Mouse (Mus musculus) brown adipose tissue, adult 24 weeks (tissue): ENCODE results near the gene Myo1h. TPM values are rescaled to one million over a fixed set of nuclear protein-coding genes. Genes with fewer than 3 reads are reported as not detected.

Experiments used
- H3K27ac ChIP-seq: fragments of 200-500 bp; replicated peaks from 2 replicates; pipeline ENCODE4 v1.5.1; 2012; ENCODE audit warnings: low read depth, mild to moderate bottlenecking, low read length
- H3K4me1 ChIP-seq: fragments of 200-500 bp; 2 replicates; pipeline ENCODE4 v1.6.1; 2012; ENCODE audit warnings: low read length, mixed read lengths; ENCODE audit not compliant: control insufficient read depth, insufficient read depth, insufficient read length
- H3K4me3 ChIP-seq: fragments of 200-500 bp; 2 replicates; pipeline ENCODE4 v1.5.1; 2012; ENCODE audit warnings: low read depth, mild to moderate bottlenecking, low read length, moderate library complexity; ENCODE audit not compliant: insufficient read depth
- polyA plus RNA-seq: library from polyadenylated mRNA; stranded (reverse); fragments of >200 nt; gene quantifications from 2 replicates; pipeline ENCODE4 v1.2.4, GENCODE M21; 2012; ENCODE audit not compliant: missing spikeins, insufficient read depth, insufficient read length

Myo1h gene
- polyA plus RNA-seq, 1 experiment: not detected

DNA sequence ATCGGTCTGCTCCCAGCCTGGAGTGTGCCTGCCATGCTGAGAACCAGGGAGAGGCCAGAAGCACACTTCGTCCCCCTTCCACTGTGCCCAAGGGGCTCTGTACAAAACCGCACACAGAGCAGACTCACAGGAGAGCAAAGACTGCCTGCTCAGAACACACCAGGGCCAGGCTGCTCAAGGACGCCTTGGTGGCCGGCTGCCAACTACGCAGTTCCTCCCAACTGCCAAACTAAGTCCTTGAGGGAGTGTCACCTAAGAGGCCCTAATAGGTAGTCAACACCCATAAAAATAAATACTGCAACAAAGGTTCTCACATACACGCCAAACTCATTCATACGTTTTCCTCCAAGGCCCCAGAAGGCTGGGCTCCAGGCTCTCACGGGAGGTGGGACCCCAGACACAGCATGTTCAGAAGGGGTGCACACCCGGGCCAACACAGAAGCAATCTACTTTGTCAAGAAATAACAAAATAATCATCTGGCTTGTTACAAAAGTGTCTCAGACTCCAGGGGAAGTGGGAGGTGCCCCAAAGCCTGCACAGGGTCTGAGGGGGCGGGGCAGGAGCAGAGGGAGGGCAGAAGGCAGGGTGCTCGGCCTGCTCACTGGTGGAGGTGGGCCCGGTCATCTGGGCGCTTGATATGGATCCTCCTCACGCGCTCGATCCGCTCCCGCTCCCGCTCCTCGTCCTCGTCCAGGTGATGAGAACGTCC is 76.2 kb downstream of the Myo1h start:
- H3K4me3 ChIP-seq: no peak overlapping the region
- H3K27ac ChIP-seq: no peak overlapping the region
- H3K4me1 ChIP-seq: peaks cover 11% of the 10 kb centered on the region

DNA sequence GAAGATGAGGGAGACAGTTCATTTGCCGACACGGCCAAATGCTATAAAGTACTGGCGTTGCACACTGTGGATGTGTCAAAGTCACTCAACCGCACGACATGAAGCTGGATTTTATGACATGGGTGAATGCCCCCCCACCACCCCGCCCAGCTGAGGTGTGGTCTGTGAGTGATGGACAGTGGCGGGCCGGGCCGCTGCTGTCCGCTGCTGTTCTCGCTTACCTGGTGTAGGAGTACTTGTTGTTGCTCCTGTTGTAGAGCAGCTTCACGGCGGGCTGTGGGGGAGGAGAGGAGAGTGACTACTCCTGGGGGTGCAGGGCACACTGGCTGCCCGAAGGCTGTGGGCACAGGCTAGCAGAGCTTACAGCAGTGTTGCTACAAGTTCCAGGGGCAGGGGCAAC is 79.2 kb downstream of the Myo1h start:
- Histone ChIP-seq H3K4me1 (peaks cover 35% of the 10 kb centered on the region), H3K27ac (no peak overlapping the region)

DNA sequence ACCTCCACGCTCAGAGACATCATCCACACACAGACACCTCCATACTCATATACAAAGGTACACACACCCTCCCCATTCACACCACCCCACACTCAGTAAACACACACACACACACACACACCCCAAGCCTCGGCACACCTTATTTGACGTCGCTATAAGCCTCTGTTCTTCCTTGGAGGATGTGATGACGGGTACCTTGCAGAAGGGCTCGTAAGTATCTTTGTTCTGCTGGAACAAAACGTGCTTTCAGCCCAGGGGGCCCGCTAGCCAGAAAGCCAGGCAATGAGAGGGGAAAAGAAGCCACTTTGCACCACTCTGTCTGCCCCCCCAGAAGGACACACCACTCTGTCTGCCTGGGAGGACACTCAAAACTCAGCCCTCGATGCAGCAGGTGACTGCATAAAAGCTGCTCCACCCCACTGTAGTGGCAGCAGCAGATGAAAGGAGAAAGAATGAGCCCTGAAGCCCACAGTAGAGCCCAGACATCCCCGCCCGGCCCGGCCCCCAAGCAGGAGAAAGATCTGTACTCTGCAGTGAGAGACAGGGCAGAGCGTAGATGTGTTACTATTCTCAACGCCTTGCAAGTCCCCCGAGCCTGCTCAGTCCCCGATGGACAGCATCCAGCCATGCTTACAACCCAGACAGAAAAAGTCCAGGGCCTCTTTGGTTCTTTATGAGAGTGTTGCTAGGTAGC is 80.0 kb downstream of the Myo1h start:
- Histone ChIP-seq H3K27ac (peak overlapping the region; percentile 87; the same call in 1 of the 2 replicates), H3K4me1 (peaks cover 44% of the 10 kb centered on the region), H3K4me3 (no peak overlapping the region)

More for the DNA sequence above, 79.2 kb downstream of the Myo1h start:
- H3K4me3 ChIP-seq: no peak overlapping the region

DNA sequence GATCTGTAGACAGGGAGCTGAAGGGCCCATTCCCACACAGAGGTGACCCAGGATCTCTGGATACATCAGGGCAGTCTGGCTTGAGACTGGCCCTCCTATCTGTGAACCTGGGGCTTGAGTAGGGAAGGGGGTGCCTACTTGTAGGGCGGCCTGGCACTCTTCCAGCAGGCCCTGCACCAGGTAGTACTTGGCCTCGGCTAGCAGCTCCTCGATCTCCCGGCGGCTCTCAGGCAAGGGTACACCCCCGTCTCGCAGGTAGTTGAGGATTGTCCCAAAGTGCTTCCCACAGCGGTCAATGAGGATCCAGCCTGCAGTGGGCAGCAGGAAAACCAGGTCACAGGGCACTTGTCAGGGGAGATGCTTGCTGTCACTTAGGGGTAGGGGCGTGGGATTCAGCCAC is 81.0 kb downstream of the Myo1h start:
- peak overlapping the region; percentile 87 for H3K27ac ChIP-seq
- H3K4me1 ChIP-seq: peaks cover 50% of the 10 kb centered on the region
- peak overlapping the region; percentile 6; the same call in 1 of the 2 replicates for H3K4me3 ChIP-seq

DNA sequence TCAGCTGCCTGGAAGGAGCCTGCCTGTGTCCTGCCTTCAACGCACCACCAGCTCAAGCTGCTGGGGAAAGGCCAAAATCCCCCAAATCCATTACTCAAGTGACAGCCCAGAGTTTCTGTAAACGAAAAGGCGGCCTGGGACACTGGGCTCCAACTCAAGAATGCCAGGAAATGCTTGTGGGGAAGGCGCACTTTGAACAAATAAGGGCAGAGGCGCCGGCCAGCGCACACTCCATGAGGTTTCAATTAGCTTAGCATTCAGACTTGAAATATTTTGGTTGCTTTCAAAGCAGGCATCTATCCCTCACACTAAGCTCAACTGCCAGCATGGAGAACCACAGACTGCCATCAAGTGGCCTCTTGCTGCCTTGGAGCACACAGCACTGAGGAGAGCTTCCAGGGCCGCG is 81.4 kb downstream of the Myo1h start:
- Histone ChIP-seq H3K4me3 (peak overlapping the region; percentile 6; the same call in 1 of the 2 replicates), H3K4me1 (peaks cover 51% of the 10 kb centered on the region), H3K27ac (peak overlapping the region; percentile 87)

DNA sequence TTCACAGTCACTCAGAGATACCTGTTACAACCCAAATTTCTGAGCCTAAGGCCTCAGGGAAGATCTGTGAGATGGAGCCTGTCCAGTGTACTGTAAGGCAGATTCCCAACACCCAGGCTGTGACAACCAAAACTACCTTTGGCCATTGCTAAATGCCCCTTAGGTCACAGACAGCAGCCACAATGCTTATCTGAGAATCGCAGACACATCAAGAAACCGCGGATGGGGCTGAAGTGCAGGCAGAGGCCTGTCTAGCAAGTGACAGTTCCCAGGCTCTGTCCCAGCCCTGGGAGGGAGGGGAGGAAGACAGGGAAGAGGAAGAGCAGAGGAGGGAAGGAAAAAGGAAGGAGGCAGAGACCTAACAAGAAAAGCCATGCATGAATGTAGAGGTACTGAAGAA is 82.4 kb downstream of the Myo1h start:
- Histone ChIP-seq H3K4me3 (peak overlapping the region; percentile 2; the same call in 1 of the 2 replicates), H3K4me1 (peaks cover 54% of the 10 kb centered on the region), H3K27ac (peak overlapping the region; percentile 84)

DNA sequence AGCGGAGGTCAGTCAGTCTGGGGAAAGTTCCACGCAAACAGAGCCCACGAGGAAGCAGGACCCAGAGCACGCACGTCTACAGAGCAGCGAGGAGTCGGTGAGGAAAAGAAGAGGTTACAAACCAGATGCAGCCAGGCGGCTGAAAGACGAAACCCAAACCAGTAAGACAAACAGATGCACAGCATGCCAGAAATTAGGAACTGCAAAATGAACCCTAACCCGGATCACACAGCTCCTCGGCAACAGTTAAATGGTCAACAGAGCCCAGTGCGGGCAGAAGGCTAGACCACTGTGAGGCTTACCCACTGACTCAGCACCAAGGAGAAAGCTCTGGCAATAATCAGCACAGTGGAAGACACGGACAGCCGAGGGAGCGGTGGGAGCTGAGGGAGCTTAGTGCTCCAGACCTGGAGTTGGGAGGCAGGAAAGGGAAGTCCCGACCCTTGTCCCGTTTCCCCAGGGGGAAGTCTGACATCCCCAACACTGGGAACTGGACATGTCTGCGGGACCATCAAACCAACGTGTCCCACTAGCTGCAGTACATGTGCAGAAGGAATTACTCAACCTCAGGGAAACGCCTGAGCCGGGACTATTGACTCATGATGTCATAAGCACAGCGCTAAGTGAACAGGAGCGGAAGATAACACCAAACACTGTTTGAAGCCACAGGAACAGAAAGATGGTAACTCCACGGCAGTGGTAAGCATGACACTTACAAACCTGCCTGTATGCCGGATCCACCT is 82.9 kb downstream of the Myo1h start:
- Histone ChIP-seq H3K4me1 (peaks cover 54% of the 10 kb centered on the region), H3K27ac (peak overlapping the region; percentile 84), H3K4me3 (peak overlapping the region; percentile 4; the same call in 1 of the 2 replicates)

DNA sequence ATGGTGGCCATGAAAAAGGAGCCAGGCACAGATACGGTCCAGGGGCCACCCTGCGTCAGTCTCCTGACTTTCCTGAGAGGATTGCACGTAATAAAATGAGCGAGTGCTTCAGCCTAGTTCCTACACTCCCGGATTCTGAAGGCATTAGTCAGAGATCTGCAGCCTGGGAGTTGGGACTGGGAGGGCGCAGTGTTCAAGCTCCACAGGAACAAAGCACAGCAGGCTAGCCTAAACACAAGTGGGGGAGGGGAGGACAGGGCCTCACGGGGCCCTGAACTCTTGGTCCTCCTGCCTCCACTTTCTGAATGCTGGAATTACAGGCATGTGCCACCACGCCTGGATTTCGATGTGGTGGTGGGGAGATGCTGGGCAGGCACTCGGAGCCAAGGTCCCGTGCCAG is 83.6 kb downstream of the Myo1h start:
- Histone ChIP-seq H3K4me1 (peaks cover 56% of the 10 kb centered on the region), H3K27ac (peak overlapping the region; percentile 93), H3K4me3 (0 out of 2 replicates have a peak overlapping the region, but pooled peaks have one; percentile 4)

DNA sequence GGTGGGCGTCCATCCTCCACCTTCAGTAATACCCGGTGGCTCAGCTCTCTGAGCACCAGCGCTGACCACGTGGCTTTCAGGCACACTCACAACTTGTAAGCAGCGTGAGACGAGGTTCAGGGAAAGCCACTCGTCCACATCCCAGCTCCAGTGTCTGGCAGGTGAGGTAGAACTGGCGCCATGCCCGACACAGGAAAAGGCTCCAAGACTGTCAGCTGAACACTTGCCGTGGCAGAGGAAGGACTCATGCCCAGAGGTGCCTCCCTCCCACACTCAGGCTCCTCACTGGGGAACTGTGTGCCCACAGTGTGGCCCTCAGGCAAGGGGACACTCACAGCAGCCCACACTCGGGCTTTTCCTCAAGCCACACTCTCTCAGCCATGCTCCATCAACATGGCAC is 84.2 kb downstream of the Myo1h start:
- peak overlapping the region; percentile 93 for H3K27ac ChIP-seq
- peaks cover 56% of the 10 kb centered on the region for H3K4me1 ChIP-seq
- H3K4me3 ChIP-seq: 0 out of 2 replicates have a peak overlapping the region, but pooled peaks have one; percentile 10

DNA sequence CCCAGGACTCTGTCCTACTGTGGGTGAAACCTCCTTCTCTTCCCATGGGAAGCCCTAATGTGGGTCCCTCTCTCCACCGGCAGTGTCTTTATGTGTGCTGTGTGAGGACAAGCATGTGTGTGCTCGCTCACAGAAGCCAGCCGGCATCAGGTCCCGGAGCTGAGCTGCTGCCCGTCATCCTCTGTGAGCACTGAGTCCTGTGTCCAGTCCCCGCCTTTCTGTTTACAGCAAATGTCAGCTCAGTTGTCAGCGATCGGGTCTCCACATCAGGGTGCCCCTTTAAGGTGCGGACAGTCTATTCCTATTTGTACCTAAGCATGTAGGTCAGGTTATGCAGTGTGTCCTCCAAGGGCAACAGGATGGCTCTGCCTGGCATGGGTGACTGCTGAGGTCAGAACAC is 84.6 kb downstream of the Myo1h start:
- peak overlapping the region; percentile 93 for H3K27ac ChIP-seq
- H3K4me3 ChIP-seq: 0 out of 2 replicates have a peak overlapping the region, but pooled peaks have one; percentile 5
- peaks cover 56% of the 10 kb centered on the region for H3K4me1 ChIP-seq

DNA sequence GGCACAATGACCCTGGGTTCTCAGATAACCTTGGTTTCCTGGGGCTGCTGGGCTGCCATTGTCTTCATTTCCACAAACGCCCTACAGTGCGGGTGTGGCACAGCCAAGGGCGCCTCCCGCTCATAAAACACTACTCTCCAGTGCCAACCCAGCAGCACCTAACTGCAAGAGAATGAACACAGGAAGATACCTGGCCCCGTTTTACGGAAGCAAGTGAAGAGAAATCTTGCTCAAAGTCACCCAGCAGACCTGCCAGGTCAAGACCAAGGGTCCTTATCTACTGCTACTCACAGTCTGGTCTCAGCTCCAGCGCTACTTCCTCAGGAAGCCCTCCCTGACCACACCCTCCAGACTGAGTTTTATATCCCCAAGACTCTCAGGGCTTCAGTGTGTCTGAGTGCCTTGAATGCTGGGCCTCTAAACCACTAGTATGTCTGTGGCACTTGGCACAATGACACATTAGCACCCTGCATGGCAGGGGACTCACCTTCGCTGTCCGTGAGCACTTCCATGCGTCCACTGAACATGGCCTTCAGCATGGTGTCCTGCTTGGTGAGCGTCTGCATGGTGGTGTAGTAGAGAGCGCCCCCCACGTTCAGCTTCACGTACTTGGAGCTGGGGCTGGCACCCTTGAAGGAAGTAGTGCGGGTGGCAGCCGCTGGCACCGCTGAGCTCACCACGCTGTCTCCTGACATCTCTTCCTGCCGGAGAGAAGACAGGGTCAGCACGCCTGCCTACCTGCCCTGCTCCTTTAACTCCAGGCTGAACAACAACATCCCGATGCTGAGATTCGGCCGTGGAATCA is 85.6 kb downstream of the Myo1h start:
- Histone ChIP-seq H3K4me1 (peaks cover 55% of the 10 kb centered on the region), H3K4me3 (peak overlapping the region; percentile 47), H3K27ac (peak overlapping the region; percentile 93)

DNA sequence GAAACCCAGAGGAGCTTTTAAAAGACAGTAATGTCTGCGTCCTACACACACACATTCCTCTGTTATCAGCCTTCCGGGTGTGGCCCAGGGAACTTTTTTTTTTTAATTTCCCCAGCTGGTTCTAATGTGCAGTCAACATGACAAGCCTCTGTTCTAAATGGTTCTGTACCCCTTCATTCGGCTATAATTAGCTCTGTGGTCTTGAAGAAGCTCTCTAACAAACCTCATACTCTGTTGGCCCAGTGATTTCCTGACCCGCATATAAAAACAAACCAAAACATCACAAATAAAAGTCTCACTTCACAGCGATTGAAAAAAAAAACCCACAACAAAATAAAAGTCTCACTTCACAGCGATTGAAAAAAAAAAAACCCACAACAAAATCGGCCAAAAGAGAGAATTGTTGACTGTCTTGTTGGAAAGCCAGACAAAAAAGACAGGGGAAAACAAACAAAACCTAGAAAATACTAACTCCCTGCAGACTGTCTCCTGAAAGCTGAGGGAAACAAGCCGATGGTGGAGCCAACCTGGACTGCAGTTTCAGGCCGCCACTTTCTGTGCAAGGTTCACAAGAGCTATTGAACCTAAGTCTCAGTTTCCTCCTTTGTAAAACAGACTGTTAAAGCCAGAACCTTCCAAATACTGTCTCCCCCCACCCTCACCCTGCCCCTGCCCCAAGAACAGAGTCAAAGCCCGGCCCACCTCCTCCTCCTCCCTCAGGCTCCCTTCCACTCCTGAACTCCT is 89.4 kb downstream of the Myo1h start:
- peaks cover 27% of the 10 kb centered on the region for H3K4me1 ChIP-seq
- H3K27ac ChIP-seq: peak overlapping the region; percentile 97

DNA sequence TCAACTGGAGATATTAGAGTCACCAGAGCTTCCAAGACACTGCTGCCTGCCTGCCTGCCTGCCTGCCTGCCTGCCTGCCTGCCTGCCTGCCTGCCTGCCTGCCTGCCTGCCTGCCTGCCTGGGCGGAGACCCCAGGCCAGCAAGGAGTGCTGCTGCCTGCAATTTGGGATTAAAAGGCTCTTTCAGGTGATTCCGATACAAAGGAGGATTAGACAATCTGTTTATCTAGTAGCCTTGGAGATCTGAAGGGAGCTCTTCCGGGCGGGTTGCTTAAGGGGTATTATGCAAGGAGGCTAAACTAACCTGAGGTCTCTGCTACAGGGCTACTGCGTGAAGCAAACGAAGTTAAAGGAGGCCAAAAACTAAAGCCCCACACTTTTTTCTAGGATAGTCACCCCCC is 90.0 kb downstream of the Myo1h start:
- H3K4me1 ChIP-seq: peaks cover 21% of the 10 kb centered on the region
- peak overlapping the region; percentile 97 for H3K27ac ChIP-seq
- H3K4me3 ChIP-seq: peak overlapping the region; percentile 92

More for the DNA sequence above, 89.4 kb downstream of the Myo1h start:
- H3K4me3 ChIP-seq: peak overlapping the region; percentile 92

DNA sequence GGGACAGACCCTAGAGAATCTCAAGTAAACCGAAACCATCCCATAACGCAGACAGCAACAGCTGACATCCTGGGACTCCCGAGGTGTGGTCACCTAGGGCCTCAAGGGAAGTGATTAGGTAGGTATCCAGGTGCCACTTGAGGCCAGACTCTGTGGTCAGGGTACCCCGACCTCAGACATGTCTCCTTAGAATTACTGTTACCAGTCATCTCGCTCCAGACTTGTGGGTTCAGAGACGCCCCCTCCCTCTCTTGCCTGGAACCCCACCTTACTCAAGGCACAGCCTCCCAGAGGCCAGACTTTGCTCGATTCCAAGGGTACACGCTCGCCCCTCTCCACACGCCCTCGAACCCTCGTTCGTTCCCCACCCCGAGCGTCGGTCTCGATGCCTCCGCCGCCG is 90.8 kb downstream of the Myo1h start:
- Histone ChIP-seq H3K4me3 (peak overlapping the region; percentile 92), H3K27ac (peak overlapping the region; percentile 97), H3K4me1 (peaks cover 16% of the 10 kb centered on the region)
